Mouse (Mus musculus): ENCODE measurements around the gene Lsamp. TPM values are rescaled to one million over a fixed set of nuclear protein-coding genes. Genes with fewer than 3 reads are reported as not detected.

The Lsamp gene
- polyA plus RNA-seq, 1 experiment from 2014 or later, result 0.25 TPM

DNA sequence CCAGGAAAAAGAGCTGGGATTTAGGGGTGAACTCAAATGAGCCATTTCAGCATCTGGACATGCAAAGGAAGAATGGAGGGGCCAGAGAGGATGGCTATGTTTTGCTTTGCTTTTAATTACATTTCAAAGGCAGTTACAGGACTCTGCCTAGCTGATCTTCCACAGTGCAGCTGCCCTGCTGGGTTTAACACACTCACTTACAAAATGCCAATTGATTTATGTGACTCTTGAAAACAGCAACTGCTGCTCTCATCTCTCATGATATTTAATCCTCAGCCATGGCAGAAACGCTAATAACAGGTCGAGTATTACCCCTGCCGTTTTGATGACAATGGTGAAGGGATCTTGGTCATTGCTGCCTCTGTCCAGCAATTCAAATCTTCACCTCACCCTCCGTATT is 2139.7 kb downstream of the Lsamp start:
- Histone ChIP-seq H3K4me1 (no peaks in the 10 kb centered on the region), H3K27me3 (replicated peaks) (no peaks in the 10 kb centered on the region), H3K9ac (no peak overlapping the region), H3K9me3 (replicated peaks) (no peaks in the 10 kb centered on the region), H3K4me3 (no peak overlapping the region), H3K4me2 (no peak overlapping the region), H3K27ac (no peak overlapping the region), H3K36me3 (no peaks in the 10 kb centered on the region)
- WGBS (ENCODE audit: insufficient replicate concordance), result 60% methylated on average over 4 of the region's 4 CpGs
- ATAC-seq, result no peak

DNA sequence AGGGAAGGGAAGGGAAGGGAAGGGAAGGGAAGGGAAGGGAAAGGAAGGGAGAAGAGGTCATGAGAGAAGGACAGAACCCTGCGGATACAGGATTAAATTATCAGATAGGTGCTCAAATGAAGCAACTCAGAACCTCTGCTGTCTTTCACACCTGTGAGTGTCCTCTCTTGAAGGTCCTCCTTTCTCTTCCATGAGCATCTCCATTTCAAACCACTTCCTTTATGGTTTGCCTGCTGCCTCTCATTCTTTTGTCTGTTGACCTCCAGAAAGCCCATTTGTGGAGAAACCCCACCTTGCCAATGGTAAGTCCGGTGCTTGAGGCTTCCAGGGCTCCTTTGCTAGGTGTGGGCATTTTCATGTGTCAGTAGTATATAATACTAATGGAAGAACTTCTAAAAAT is 2141.9 kb downstream of the Lsamp start:
- WGBS (ENCODE audit: insufficient replicate concordance), result 60% methylated on average over 2 of the region's 2 CpGs
- ATAC-seq, result no peak

DNA sequence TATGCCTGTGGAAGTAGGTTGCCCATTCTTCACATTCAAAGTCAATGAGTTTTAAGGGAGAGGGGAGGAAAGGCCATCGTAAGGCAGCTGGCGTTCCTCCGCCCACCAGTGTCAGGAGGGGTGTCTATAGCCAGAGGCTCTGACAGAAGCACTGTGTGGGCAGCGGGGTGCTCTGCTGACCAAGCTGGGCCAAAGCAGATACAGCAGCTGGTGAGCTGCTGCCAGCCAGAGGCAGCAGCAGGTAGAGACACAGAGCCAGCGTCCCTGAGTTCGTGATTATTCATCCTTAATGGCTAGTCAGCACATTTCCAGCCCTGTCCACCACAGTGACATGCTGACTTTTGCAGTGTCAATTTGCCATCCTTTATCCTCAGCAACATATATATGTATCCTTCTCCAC is 2163.0 kb downstream of the Lsamp start:
- 86% methylated on average over 6 of the region's 6 CpGs for WGBS (ENCODE audit: insufficient replicate concordance)

More for the DNA sequence above, 2141.9 kb downstream of the Lsamp start:
- no peak overlapping the region for H3K9ac ChIP-seq
- no peak overlapping the region for H3K27ac ChIP-seq
- H3K4me2 ChIP-seq, result no peak overlapping the region
- no peak overlapping the region for H3K4me3 ChIP-seq
- H3K27me3 ChIP-seq (replicated peaks), result no peaks in the 10 kb centered on the region
- no peaks in the 10 kb centered on the region for H3K4me1 ChIP-seq
- H3K9me3 ChIP-seq (replicated peaks), result no peaks in the 10 kb centered on the region
- no peaks in the 10 kb centered on the region for H3K36me3 ChIP-seq

DNA sequence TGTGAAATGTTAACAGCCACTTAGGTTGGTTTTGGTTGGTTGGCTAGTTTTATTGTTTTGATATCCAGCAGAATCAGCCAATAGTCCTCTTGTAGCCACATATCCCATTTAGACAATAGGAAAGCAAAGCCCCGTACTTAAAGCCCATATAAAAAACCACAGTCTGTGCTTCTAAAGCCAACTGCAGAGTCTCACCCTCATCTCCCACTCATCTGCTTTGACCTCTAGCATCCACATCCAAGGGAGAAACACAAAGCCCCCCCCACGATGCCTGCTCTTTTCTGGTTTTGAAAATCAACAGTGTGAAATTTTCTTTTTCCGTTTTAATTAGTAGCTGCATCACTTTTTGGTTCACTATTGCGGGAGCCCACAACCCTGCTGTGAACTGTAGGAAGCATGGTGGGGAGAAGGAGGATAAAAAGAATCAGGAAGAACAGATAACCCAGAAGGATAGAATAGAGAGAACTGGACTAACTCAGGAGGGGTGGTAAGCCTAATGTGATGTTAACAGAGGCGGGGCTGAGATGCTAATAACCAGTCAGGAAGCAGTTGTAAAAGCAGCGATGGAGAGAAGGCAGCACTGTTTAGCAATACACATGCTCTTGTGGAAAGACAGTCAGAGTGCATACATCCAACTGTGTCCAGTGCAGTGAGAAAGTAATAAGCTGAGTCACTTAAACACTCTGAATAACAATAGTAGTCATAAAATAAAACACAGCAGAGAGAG is 2165.2 kb downstream of the Lsamp start:
- Histone ChIP-seq H3K9ac (no peak overlapping the region), H3K4me2 (no peak overlapping the region), H3K27me3 (replicated peaks) (no peaks in the 10 kb centered on the region), H3K4me3 (no peak overlapping the region), H3K4me1 (no peaks in the 10 kb centered on the region), H3K9me3 (replicated peaks) (no peaks in the 10 kb centered on the region), H3K36me3 (no peaks in the 10 kb centered on the region), H3K27ac (no peak overlapping the region)
- 49% methylated on average over 6 of the region's 6 CpGs for WGBS (ENCODE audit: insufficient replicate concordance)
- no peak for ATAC-seq

More for the DNA sequence above, 2163.0 kb downstream of the Lsamp start:
- no peaks in the 10 kb centered on the region for H3K36me3 ChIP-seq
- H3K4me2 ChIP-seq, result no peak overlapping the region
- H3K9ac ChIP-seq, result no peak overlapping the region
- no peak overlapping the region for H3K27ac ChIP-seq
- ATAC-seq, result no peak
- no peaks in the 10 kb centered on the region for H3K27me3 ChIP-seq (replicated peaks)
- no peaks in the 10 kb centered on the region for H3K4me1 ChIP-seq
- no peaks in the 10 kb centered on the region for H3K9me3 ChIP-seq (replicated peaks)
- H3K4me3 ChIP-seq, result no peak overlapping the region

DNA sequence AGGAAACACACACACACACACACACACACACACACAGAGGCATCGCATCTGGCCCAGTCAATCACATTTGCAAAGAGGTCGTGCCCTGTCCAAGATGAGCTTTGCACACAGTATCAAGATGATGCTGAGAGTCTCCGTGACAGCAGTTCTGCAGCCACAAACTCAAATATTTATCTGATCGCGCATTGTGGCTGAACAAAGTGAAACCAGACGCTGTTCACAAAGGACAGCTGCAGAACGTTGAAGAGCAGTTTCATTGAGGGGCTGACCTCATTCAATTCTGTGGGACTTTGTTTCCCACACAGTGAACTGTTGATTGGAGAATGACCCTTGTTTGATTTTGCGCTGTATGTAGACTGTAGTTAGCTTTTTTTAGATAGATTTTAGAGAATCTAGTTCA is 2168.5 kb downstream of the Lsamp start:
- Histone ChIP-seq H3K36me3 (no peaks in the 10 kb centered on the region), H3K27ac (no peak overlapping the region), H3K27me3 (replicated peaks) (no peaks in the 10 kb centered on the region), H3K4me2 (no peak overlapping the region), H3K4me3 (no peak overlapping the region), H3K4me1 (no peaks in the 10 kb centered on the region), H3K9me3 (replicated peaks) (no peaks in the 10 kb centered on the region), H3K9ac (no peak overlapping the region)
- WGBS (ENCODE audit: insufficient replicate concordance), result 53% methylated on average over 8 of the region's 8 CpGs
- no peak for ATAC-seq

DNA sequence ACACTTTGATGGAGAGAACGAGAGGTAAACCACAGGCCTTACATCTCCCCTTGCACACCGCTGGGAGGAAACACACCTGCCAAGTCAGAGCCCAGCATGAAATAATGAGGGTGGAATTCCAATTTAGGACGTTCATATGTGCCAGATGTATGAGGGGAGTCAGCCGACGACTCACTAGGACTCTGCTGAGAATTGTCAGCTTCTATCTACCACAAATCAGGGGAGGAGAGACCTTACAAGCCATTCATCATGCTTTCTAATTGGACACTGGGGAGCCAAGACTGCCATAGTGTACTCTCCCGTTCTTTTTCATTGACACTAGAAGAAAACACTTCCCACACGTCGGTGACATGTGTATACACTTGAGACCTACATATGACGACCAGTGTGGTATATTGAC is 2173.7 kb downstream of the Lsamp start:
- Histone ChIP-seq H3K27me3 (replicated peaks) (no peaks in the 10 kb centered on the region), H3K9me3 (replicated peaks) (no peaks in the 10 kb centered on the region), H3K4me1 (no peaks in the 10 kb centered on the region), H3K36me3 (no peaks in the 10 kb centered on the region), H3K9ac (no peak overlapping the region), H3K4me3 (no peak overlapping the region), H3K4me2 (no peak overlapping the region), H3K27ac (no peak overlapping the region)
- ATAC-seq, result no peak
- WGBS (ENCODE audit: insufficient replicate concordance), result 76% methylated on average over 9 of the region's 9 CpGs

DNA sequence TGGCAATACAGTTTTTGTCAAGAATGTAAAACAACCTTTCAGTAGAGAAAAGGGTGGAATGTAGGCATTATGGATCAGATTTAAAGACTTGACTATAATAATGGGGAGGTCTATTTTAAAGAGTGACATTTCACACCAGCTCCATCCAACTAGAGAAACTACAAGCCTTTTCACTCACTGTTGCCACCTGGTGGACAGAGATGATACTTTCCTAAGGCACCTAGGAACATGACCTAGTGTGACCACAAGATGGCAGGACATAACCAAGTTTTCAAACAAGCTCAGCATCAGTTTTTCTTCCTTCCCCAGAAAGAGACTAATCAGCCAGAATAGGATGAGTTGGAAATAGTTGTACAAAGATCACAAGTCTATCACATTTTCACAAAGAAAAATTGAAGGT is 2180.8 kb downstream of the Lsamp start:
- no peak for ATAC-seq
- Histone ChIP-seq H3K4me1 (no peaks in the 10 kb centered on the region), H3K4me2 (no peak overlapping the region)

DNA sequence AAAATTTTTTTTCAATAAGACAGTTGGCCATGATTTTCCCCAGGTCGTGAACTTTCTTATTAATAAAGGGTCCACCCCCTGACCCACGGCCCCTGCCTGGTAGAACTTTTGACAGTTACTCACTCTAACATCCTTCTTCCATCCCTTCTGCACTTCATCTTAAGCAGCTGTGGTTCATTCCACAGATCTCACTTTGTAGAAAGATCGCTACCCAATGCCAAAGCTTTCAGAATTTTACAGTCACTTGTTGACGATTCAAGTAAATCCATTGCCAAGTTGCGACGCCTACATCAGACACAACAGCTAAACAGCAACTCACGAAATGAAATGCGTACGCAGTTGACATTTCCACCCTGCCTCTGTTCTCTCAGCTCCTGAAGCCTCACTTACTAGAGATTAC is 2184.1 kb downstream of the Lsamp start:
- no peak overlapping the region for H3K4me2 ChIP-seq
- H3K9ac ChIP-seq, result no peak overlapping the region
- H3K4me1 ChIP-seq, result no peaks in the 10 kb centered on the region
- no peak overlapping the region for H3K27ac ChIP-seq
- no peaks in the 10 kb centered on the region for H3K36me3 ChIP-seq
- H3K9me3 ChIP-seq (replicated peaks), result no peaks in the 10 kb centered on the region
- H3K27me3 ChIP-seq (replicated peaks), result no peaks in the 10 kb centered on the region; the same call in 1 of the 2 replicates
- 72% methylated on average over 9 of the region's 9 CpGs for WGBS (ENCODE audit: insufficient replicate concordance)
- no peak overlapping the region for H3K4me3 ChIP-seq
- ATAC-seq, result no peak

More for the DNA sequence above, 2180.8 kb downstream of the Lsamp start:
- no peak overlapping the region for H3K9ac ChIP-seq
- H3K4me3 ChIP-seq, result no peak overlapping the region
- H3K9me3 ChIP-seq (replicated peaks), result no peaks in the 10 kb centered on the region
- H3K27ac ChIP-seq, result no peak overlapping the region
- H3K36me3 ChIP-seq, result no peaks in the 10 kb centered on the region
- H3K27me3 ChIP-seq (replicated peaks), result no peaks in the 10 kb centered on the region; the same call in 1 of the 2 replicates

DNA sequence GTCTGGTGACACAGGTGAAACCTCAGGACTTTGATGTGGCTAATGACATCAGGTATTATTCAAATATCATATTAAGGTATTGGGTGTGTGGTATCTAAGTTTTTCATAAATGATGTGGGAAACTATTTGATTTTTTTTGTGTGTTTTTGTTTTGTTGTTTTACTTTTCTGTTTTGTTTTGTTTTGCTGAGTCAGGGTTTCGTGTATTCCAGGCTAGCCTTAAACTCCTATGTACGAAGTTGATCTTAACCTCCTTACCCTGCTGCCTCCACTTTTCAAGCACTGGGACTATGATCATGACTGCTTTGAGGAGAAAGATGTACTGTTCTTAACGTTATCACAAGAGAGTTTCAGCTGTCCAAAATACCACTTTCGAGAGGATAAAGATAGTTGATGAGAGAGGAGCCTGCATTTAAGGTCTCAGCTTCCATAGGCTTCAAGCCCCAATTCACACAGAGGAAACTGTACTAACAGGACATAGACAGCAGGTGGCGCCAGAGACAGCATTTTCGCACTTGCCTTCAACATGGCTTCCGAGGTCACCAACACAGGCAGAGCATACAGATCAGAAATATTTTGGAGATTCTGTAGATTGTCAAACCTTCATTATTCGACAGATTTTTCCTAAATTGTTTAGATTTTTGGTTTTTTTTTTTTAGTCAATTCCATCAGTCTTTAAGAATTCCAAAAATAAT is 2185.4 kb downstream of the Lsamp start:
- no peak overlapping the region for H3K4me3 ChIP-seq
- no peak for ATAC-seq
- 21% methylated on average over 8 of the region's 8 CpGs for whole genome bisulfite sequencing (ENCODE audit: insufficient replicate concordance)
- no peaks in the 10 kb centered on the region for H3K36me3 ChIP-seq
- H3K4me2 ChIP-seq, result no peak overlapping the region
- H3K4me1 ChIP-seq, result no peaks in the 10 kb centered on the region
- no peak overlapping the region for H3K27ac ChIP-seq
- H3K9ac ChIP-seq, result no peak overlapping the region
- no peaks in the 10 kb centered on the region; the same call in 1 of the 2 replicates for H3K27me3 ChIP-seq (replicated peaks)
- H3K9me3 ChIP-seq (replicated peaks), result no peaks in the 10 kb centered on the region

DNA sequence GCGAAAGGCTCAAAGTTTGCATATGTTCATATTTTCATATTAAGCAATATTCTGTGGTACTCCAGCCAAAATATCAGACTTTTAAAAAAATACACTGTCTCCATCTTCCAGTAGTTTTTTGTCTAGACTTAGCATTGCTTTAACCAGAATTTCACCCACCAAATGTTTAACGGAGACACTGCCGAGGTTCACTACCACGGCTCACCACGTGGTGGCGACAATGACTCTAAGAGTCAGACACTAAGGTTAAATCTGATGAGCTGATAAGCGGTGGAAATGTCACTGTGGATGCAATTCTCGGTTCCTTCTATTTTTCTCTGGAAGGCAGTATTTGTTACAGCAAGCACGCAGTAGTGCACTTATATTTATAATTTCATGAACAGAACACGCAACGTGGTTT is 2188.3 kb downstream of the Lsamp start:
- Histone ChIP-seq H3K9me3 (replicated peaks) (no peaks in the 10 kb centered on the region), H3K27ac (no peak overlapping the region), H3K27me3 (replicated peaks) (no peaks in the 10 kb centered on the region), H3K36me3 (no peaks in the 10 kb centered on the region), H3K4me3 (no peak overlapping the region), H3K9ac (no peak overlapping the region), H3K4me1 (no peaks in the 10 kb centered on the region), H3K4me2 (no peak overlapping the region)
- WGBS (ENCODE audit: insufficient replicate concordance), result 27% methylated on average over 11 of the region's 11 CpGs
- no peak for ATAC-seq

DNA sequence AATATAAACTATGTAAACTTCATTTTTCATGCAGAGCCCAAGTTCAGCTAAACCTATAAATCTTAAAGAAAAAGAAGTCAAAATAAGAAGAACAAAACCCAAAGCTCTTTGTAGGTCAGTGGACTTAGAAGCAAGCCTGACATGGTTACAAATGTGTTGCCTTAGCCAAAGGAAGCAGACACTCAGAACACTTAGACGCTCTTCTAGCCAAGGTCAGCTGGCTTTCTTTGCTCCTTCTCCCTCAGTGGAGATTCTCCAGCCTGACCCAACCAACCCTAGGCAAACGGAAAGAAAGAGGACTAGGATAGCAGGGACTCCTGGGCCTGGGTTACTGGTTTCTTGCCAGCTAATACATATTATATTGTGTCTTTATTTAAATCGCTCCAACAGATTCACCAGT is 2194.7 kb downstream of the Lsamp start:
- H3K27me3 ChIP-seq (replicated peaks), result no peaks in the 10 kb centered on the region
- no peaks in the 10 kb centered on the region for H3K4me1 ChIP-seq
- H3K36me3 ChIP-seq, result no peaks in the 10 kb centered on the region
- ATAC-seq, result no peak
- H3K4me3 ChIP-seq, result no peak overlapping the region
- H3K4me2 ChIP-seq, result no peak overlapping the region
- no peak overlapping the region for H3K9ac ChIP-seq
- no peak overlapping the region for H3K27ac ChIP-seq
- no peaks in the 10 kb centered on the region for H3K9me3 ChIP-seq (replicated peaks)
- WGBS (ENCODE audit: insufficient replicate concordance), result 60% methylated on average over 3 of the region's 3 CpGs

DNA sequence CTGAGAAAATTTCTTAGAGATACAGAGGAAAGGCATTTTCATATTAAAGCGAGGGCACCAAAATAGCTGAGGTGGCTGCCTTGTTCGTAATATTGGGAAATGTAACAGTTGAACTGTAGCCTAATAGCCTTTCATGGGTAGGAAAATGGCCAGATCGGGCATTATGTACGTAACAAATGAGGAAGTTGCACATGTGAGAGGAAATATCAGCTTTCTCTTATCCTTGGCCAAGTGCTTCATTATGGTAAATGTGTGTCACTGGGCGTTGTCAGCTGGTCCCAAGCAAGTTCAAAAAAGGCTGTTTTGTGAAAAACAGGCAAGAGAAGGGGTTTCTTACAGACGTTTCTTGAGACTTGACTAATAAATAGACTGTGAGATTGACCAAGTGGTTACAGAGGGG is 2195.9 kb downstream of the Lsamp start:
- no peak for ATAC-seq
- no peak overlapping the region for H3K4me2 ChIP-seq
- no peaks in the 10 kb centered on the region for H3K36me3 ChIP-seq
- no peak overlapping the region for H3K9ac ChIP-seq
- no peaks in the 10 kb centered on the region for H3K27me3 ChIP-seq (replicated peaks)
- no peaks in the 10 kb centered on the region for H3K9me3 ChIP-seq (replicated peaks)
- no peak overlapping the region for H3K4me3 ChIP-seq
- no peak overlapping the region for H3K27ac ChIP-seq
- no peaks in the 10 kb centered on the region for H3K4me1 ChIP-seq
- 45% methylated on average over 6 of the region's 6 CpGs for WGBS (ENCODE audit: insufficient replicate concordance)

Data from liver, embryonic 12.5 days (tissue).